In the genomic region with DNA sequence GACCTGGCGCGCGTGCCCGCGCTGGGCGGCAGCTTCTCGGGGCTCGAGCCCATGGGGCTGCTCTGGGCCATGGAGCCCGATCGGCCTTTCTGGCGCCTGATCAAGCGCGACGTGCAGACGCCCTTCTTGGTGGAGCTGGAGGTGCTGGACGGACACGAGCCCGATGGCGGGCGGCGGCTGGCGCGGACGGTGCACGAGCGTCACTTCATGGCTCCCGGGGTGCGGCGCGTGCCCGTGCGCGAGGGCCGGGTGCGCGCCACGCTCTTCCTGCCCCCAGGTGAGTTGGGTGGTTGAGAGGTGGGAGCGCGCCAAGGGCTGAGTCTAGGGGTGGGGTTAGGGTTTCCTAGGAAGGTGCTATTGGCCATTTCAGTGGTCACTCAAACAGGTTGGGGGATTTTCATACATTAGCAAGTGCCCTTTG, we compare ENCODE assay signal across 9 mouse cellular contexts. TPM values are rescaled to one million over a fixed set of nuclear protein-coding genes. Genes with fewer than 3 reads are reported as not detected.
DNase-seq lines count a peak whose midpoint lies in the region; ATAC-seq and TF ChIP-seq lines count a peak whose summit lies in the region.
"Not testable (repeated sequence)": the region's sequence is repeated elsewhere in the genome, so short reads cannot be mapped to it uniquely, and the experiment has no call there.
"Had no signal": no experiment of that assay in that cellular context is flagged by ENCODE, and none has a peak within 500 bp of the region (broad histone marks: within the 10 kb centered on the region; RNA-seq: fewer than 3 reads in every experiment).

A gene (plus strand): TSS at position 245 of the 421 bp plus-strand sequence.

- not testable (repeated sequence) for ATAC-seq in forebrain, embryonic 11.5 days (replicated peaks; ENCODE audit: low FRiP score)
- ATAC-seq in heart, postnatal 0 days (ENCODE audit: insufficient read depth, low read depth), result peak; percentile 41; the same call in 1 of the 2 replicates
- ATAC-seq in kidney, embryonic 14.5 days (ENCODE audit: low FRiP score, low TSS enrichment), result peak; percentile 81
- 0 out of 2 replicates have a peak, but pooled peaks have one; percentile 24 for ATAC-seq in limb, embryonic 15.5 days (ENCODE audit: insufficient number of reproducible peaks, low FRiP score, low TSS enrichment, low read depth)

- H3K27ac ChIP-seq in forebrain, embryonic 11.5 days (ENCODE audit: low read depth, low read length); heart, postnatal 0 days (ENCODE audit: low read depth); kidney, embryonic 14.5 days (ENCODE audit: low read depth, low read length); limb, embryonic 15.5 days: not testable (repeated sequence)
- H3K27ac ChIP-seq in midbrain, embryonic 10.5 days (replicated peaks), result peak within 1 kb of the TSS; percentile 67

- H3K9me3 ChIP-seq in forebrain, embryonic 11.5 days (ENCODE audit: control insufficient read depth, low read length); heart, postnatal 0 days (replicated peaks; ENCODE audit: control insufficient read depth, low read length); kidney, embryonic 14.5 days (ENCODE audit: control insufficient read depth, low read length); limb, embryonic 15.5 days: not testable (repeated sequence)
- H3K9me3 ChIP-seq in midbrain, embryonic 10.5 days (replicated peaks), result peaks cover 18% of the 10 kb centered on the region; the same call in 1 of the 2 replicates

- not testable (repeated sequence) for TF ChIP-seq EP300 in heart, postnatal 0 days (IDR thresholded peaks at IDR 0.05; ENCODE audit: low read depth)

- peak within 1 kb of the TSS; percentile 35 for H3K4me3 ChIP-seq in forebrain, embryonic 11.5 days (ENCODE audit: low read depth, low read length)
- peak within 1 kb of the TSS; percentile 52 for H3K4me3 ChIP-seq in heart, postnatal 0 days (ENCODE audit: low read depth, low read length)
- peak within 1 kb of the TSS; percentile 36 for H3K4me3 ChIP-seq in kidney, embryonic 14.5 days (ENCODE audit: low read length)
- peak within 1 kb of the TSS; percentile 46 for H3K4me3 ChIP-seq in limb, embryonic 15.5 days
- peak within 1 kb of the TSS; percentile 52 for H3K4me3 ChIP-seq in midbrain, embryonic 10.5 days

- 2% methylated on average over 39 of the region's 39 CpGs for WGBS in forebrain, embryonic 11.5 days
- 2% methylated on average over 33 of the region's 39 CpGs for WGBS in heart, postnatal 0 days
- WGBS in kidney, embryonic 14.5 days, result 5% methylated on average over 39 of the region's 39 CpGs
- WGBS in limb, embryonic 15.5 days, result 1% methylated on average over 39 of the region's 39 CpGs
- WGBS in midbrain, embryonic 10.5 days, result 1% methylated on average over 39 of the region's 39 CpGs

- not testable (repeated sequence) for H3K4me1 ChIP-seq in forebrain, embryonic 11.5 days (replicated peaks; ENCODE audit: control insufficient read depth, insufficient read depth, low read length); heart, postnatal 0 days (ENCODE audit: control insufficient read depth, insufficient read depth); kidney, embryonic 14.5 days (ENCODE audit: control insufficient read depth, insufficient read depth, low read length); limb, embryonic 15.5 days; midbrain, embryonic 10.5 days

- not testable (repeated sequence) for TF ChIP-seq CTCF in heart, postnatal 0 days (IDR thresholded peaks at IDR 0.05; ENCODE audit: low read depth)

- peak within 1 kb of the TSS; percentile 54 for H3K4me2 ChIP-seq in forebrain, embryonic 11.5 days (ENCODE audit: low read depth, low read length, severe bottlenecking)
- H3K4me2 ChIP-seq in heart, postnatal 0 days (ENCODE audit: low read depth, low read length), result peak within 1 kb of the TSS; percentile 75
- peak within 1 kb of the TSS; percentile 74 for H3K4me2 ChIP-seq in kidney, embryonic 14.5 days (replicated peaks; ENCODE audit: low read depth, low read length)
- H3K4me2 ChIP-seq in limb, embryonic 15.5 days, result peak within 1 kb of the TSS; percentile 67

- H3K9ac ChIP-seq in forebrain, embryonic 11.5 days (ENCODE audit: low read length), result peak within 1 kb of the TSS; percentile 49; the same call in 1 of the 2 replicates
- peak within 1 kb of the TSS; percentile 58 for H3K9ac ChIP-seq in heart, postnatal 0 days (replicated peaks; ENCODE audit: low read depth, low read length)
- H3K9ac ChIP-seq in kidney, embryonic 14.5 days (ENCODE audit: low read depth, low read length), result peak within 1 kb of the TSS; percentile 44
- H3K9ac ChIP-seq in limb, embryonic 15.5 days, result 0 out of 2 replicates have a peak within 1 kb of the TSS, but pooled peaks have one; percentile 20

- DNase-seq in CD4-positive, CD25-positive, alpha-beta regulatory T cell, adult 2 months (ENCODE audit: low read depth, low spot score), result peak; percentile 23
- peak; percentile 62 for DNase-seq in cerebellum, adult 11-12 months
- DNase-seq in forebrain, embryonic 11.5 days (ENCODE audit: low spot score), result peak; percentile 56
- not testable (repeated sequence) for DNase-seq in heart, postnatal 0 days (ENCODE audit: low spot score)
- DNase-seq in midbrain, embryonic 10.5 days (ENCODE audit: low spot score), result peak; percentile 32
- DNase-seq in right cerebral cortex, postnatal 4 days, result peak; percentile 27

- H3K27me3 ChIP-seq in forebrain, embryonic 11.5 days (ENCODE audit: control insufficient read depth, insufficient read depth, low read length); heart, postnatal 0 days (ENCODE audit: control insufficient read depth, insufficient read depth, low read length); kidney, embryonic 14.5 days (ENCODE audit: control insufficient read depth, insufficient read depth, low read length); limb, embryonic 15.5 days: not testable (repeated sequence)
- peaks cover 14% of the 10 kb centered on the region for H3K27me3 ChIP-seq in midbrain, embryonic 10.5 days (ENCODE audit: low read depth, poor library complexity, severe bottlenecking)

- not testable (repeated sequence) for H3K36me3 ChIP-seq in forebrain, embryonic 11.5 days (ENCODE audit: control insufficient read depth, insufficient read depth, low read length); heart, postnatal 0 days (replicated peaks; ENCODE audit: control insufficient read depth, insufficient read depth, low read length); kidney, embryonic 14.5 days (ENCODE audit: control insufficient read depth, insufficient read depth, low read length); limb, embryonic 15.5 days; midbrain, embryonic 10.5 days

RNA-seq across cellular contexts. Expression of the gene that starts here (rescaled TPM):
- polyA plus RNA-seq in forebrain, embryonic 11.5 days (2014; fragmentation: Nextera tagmentation; extraction: Ambion mirVana), result not detected in 2 replicates
- not detected in 2 replicates for total RNA-seq in heart, postnatal 0 days (2014; rRNA removed; ENCODE audit: low replicate concordance)
- not detected in 2 replicates for polyA plus RNA-seq in heart, postnatal 0 days (2015; fragmentation: Nextera tagmentation; extraction: Ambion mirVana)
- not detected in 2 replicates for polyA plus RNA-seq in kidney, embryonic 14.5 days (2014; fragmentation: Nextera tagmentation; extraction: Ambion mirVana)
- not detected in 2 replicates for polyA plus RNA-seq in limb, embryonic 15.5 days (2015; fragmentation: Nextera tagmentation; extraction: Ambion mirVana)
- polyA plus RNA-seq in midbrain, embryonic 10.5 days (2016; fragmentation: Nextera tagmentation; extraction: Ambion mirVana), result not detected in 2 replicates
- polyA plus RNA-seq: inflammation-experienced regulatory T-cells, adult 6 months had no signal

Comparison
In these comparisons a context has a peak if more than half of its experiments do, and no peak if none do; other contexts are left out.
1. Peak in DNase-seq, H3K4me3 ChIP-seq, H3K9ac ChIP-seq and H3K4me2 ChIP-seq in forebrain, embryonic 11.5 days; RNA of the gene not detected or under 1 TPM.
2. Peak in ATAC-seq, H3K4me3 ChIP-seq, H3K9ac ChIP-seq and H3K4me2 ChIP-seq in heart, postnatal 0 days; RNA of the gene not detected or under 1 TPM.
3. Peak in ATAC-seq, H3K4me3 ChIP-seq, H3K9ac ChIP-seq and H3K4me2 ChIP-seq in kidney, embryonic 14.5 days; RNA of the gene not detected or under 1 TPM.
4. Peak in ATAC-seq, H3K4me3 ChIP-seq, H3K9ac ChIP-seq and H3K4me2 ChIP-seq in limb, embryonic 15.5 days; RNA of the gene not detected or under 1 TPM.
5. Peak in DNase-seq, H3K4me3 ChIP-seq and H3K27ac ChIP-seq in midbrain, embryonic 10.5 days; RNA of the gene not detected or under 1 TPM.